Mouse (Mus musculus): ENCODE measurements around the gene Gm28038. TPM values are rescaled to one million over a fixed set of nuclear protein-coding genes. Genes with fewer than 3 reads are reported as not detected.

Gm28038 gene
- polyA plus RNA-seq, 1 experiment from 2014 or later: not detected

- Histone ChIP-seq H3K36me3 (ENCODE audit: control insufficient read depth, insufficient read depth, low read length) (peaks cover 20% of the 10 kb centered on the region), H3K9ac (ENCODE audit: low read length) (no peak overlapping the region), H3K27me3 (replicated peaks; ENCODE audit: control insufficient read depth, insufficient read depth, low read length) (no peaks in the 10 kb centered on the region), H3K4me2 (ENCODE audit: low read length) (no peak overlapping the region), H3K4me3 (ENCODE audit: low read depth, low read length) (no peak overlapping the region), H3K9me3 (ENCODE audit: control insufficient read depth, low read length) (no peaks in the 10 kb centered on the region), H3K4me1 (replicated peaks; ENCODE audit: control insufficient read depth, insufficient read depth, low read length) (peaks cover 29% of the 10 kb centered on the region), H3K27ac (ENCODE audit: low read depth) (peak overlapping the region; percentile 79; the same call in 1 of the 2 replicates)
- DNase-seq (ENCODE audit: low spot score) (no peak), ATAC-seq (replicated peaks; ENCODE audit: low FRiP score, low TSS enrichment, low read depth) (no peak)
- 91% methylated on average over 2 of the region's 2 CpGs for WGBS
Observed at GRCm38 (mm10) chr2:30267466-30267865, 13.4 kb upstream of the Gm28038 start.

GRCm38 (mm10) chr2:30268371-30268770 is 12.5 kb upstream of the Gm28038 start:
- no peak for ATAC-seq (replicated peaks; ENCODE audit: low FRiP score, low TSS enrichment, low read depth)
- peaks cover 13% of the 10 kb centered on the region for H3K36me3 ChIP-seq (ENCODE audit: control insufficient read depth, insufficient read depth, low read length)
- no peak overlapping the region for H3K4me3 ChIP-seq (ENCODE audit: low read depth, low read length)
- H3K27ac ChIP-seq (ENCODE audit: low read depth): no peak overlapping the region
- no peaks in the 10 kb centered on the region for H3K27me3 ChIP-seq (replicated peaks; ENCODE audit: control insufficient read depth, insufficient read depth, low read length)
- no peaks in the 10 kb centered on the region for H3K9me3 ChIP-seq (ENCODE audit: control insufficient read depth, low read length)
- no peak overlapping the region for H3K9ac ChIP-seq (ENCODE audit: low read length)
- peaks cover 29% of the 10 kb centered on the region for H3K4me1 ChIP-seq (replicated peaks; ENCODE audit: control insufficient read depth, insufficient read depth, low read length)
- no peak for DNase-seq (ENCODE audit: low spot score)
- 59% methylated on average over 4 of the region's 4 CpGs for WGBS
- no peak overlapping the region for H3K4me2 ChIP-seq (ENCODE audit: low read length)

- ATAC-seq (replicated peaks; ENCODE audit: low FRiP score, low TSS enrichment, low read depth) (no peak), DNase-seq (ENCODE audit: low spot score) (no peak)
- H3K4me1 ChIP-seq (replicated peaks; ENCODE audit: control insufficient read depth, insufficient read depth, low read length): peaks cover 29% of the 10 kb centered on the region
- no peak overlapping the region for H3K4me3 ChIP-seq (ENCODE audit: low read depth, low read length)
- WGBS: 87% methylated on average over 17 of the region's 17 CpGs
- H3K36me3 ChIP-seq (ENCODE audit: control insufficient read depth, insufficient read depth, low read length): peaks cover 3% of the 10 kb centered on the region
- H3K4me2 ChIP-seq (ENCODE audit: low read length): no peak overlapping the region
- no peaks in the 10 kb centered on the region for H3K9me3 ChIP-seq (ENCODE audit: control insufficient read depth, low read length)
- H3K27me3 ChIP-seq (replicated peaks; ENCODE audit: control insufficient read depth, insufficient read depth, low read length): no peaks in the 10 kb centered on the region
- H3K9ac ChIP-seq (ENCODE audit: low read length): no peak overlapping the region
- peak overlapping the region; percentile 54 for H3K27ac ChIP-seq (ENCODE audit: low read depth)
Observed at GRCm38 (mm10) chr2:30269241-30269990, 11.4 kb upstream of the Gm28038 start.

GRCm38 (mm10) chr2:30270134-30270533 is 10.7 kb upstream of the Gm28038 start:
- Histone ChIP-seq H3K36me3 (ENCODE audit: control insufficient read depth, insufficient read depth, low read length) (no peaks in the 10 kb centered on the region), H3K9ac (ENCODE audit: low read length) (no peak overlapping the region), H3K4me2 (ENCODE audit: low read length) (no peak overlapping the region), H3K27ac (ENCODE audit: low read depth) (peak overlapping the region; percentile 54; the same call in 1 of the 2 replicates), H3K4me3 (ENCODE audit: low read depth, low read length) (no peak overlapping the region), H3K9me3 (ENCODE audit: control insufficient read depth, low read length) (no peaks in the 10 kb centered on the region), H3K27me3 (replicated peaks; ENCODE audit: control insufficient read depth, insufficient read depth, low read length) (no peaks in the 10 kb centered on the region), H3K4me1 (replicated peaks; ENCODE audit: control insufficient read depth, insufficient read depth, low read length) (peaks cover 22% of the 10 kb centered on the region)
- DNase-seq (ENCODE audit: low spot score) (peak; percentile 69), ATAC-seq (replicated peaks; ENCODE audit: low FRiP score, low TSS enrichment, low read depth) (peak; percentile 91)
- WGBS: 10% methylated on average over 1 of the region's 1 CpGs

GRCm38 (mm10) chr2:30281651-30282050 is 808 bp downstream of the Gm28038 start:
- WGBS: 74% methylated on average over 3 of the region's 3 CpGs
- no peak overlapping the region for H3K9ac ChIP-seq (ENCODE audit: low read length)
- no peak overlapping the region for H3K4me3 ChIP-seq (ENCODE audit: low read depth, low read length)
- no peaks in the 10 kb centered on the region for H3K36me3 ChIP-seq (ENCODE audit: control insufficient read depth, insufficient read depth, low read length)
- H3K4me2 ChIP-seq (ENCODE audit: low read length): no peak overlapping the region
- no peaks in the 10 kb centered on the region for H3K27me3 ChIP-seq (replicated peaks; ENCODE audit: control insufficient read depth, insufficient read depth, low read length)
- H3K9me3 ChIP-seq (ENCODE audit: control insufficient read depth, low read length): no peaks in the 10 kb centered on the region
- ATAC-seq (replicated peaks; ENCODE audit: low FRiP score, low TSS enrichment, low read depth) (no peak), DNase-seq (ENCODE audit: low spot score) (no peak)
- H3K4me1 ChIP-seq (replicated peaks; ENCODE audit: control insufficient read depth, insufficient read depth, low read length): peaks cover 10% of the 10 kb centered on the region
- H3K27ac ChIP-seq (ENCODE audit: low read depth): no peak overlapping the region

GRCm38 (mm10) chr2:30283193-30283592 is 2.4 kb downstream of the Gm28038 start:
- no peak for DNase-seq (ENCODE audit: low spot score)
- H3K9me3 ChIP-seq (ENCODE audit: control insufficient read depth, low read length): no peaks in the 10 kb centered on the region
- 92% methylated on average over 2 of the region's 2 CpGs for WGBS
- no peak overlapping the region for H3K9ac ChIP-seq (ENCODE audit: low read length)
- no peak overlapping the region for H3K4me2 ChIP-seq (ENCODE audit: low read length)
- no peaks in the 10 kb centered on the region for H3K27me3 ChIP-seq (replicated peaks; ENCODE audit: control insufficient read depth, insufficient read depth, low read length)
- H3K4me3 ChIP-seq (ENCODE audit: low read depth, low read length): no peak overlapping the region
- H3K27ac ChIP-seq (ENCODE audit: low read depth): no peak overlapping the region
- ATAC-seq (replicated peaks; ENCODE audit: low FRiP score, low TSS enrichment, low read depth): no peak
- no peaks in the 10 kb centered on the region for H3K36me3 ChIP-seq (ENCODE audit: control insufficient read depth, insufficient read depth, low read length)
- peaks cover 22% of the 10 kb centered on the region for H3K4me1 ChIP-seq (replicated peaks; ENCODE audit: control insufficient read depth, insufficient read depth, low read length)

- 91% methylated on average over 5 of the region's 5 CpGs for WGBS
- Histone ChIP-seq H3K4me3 (ENCODE audit: low read depth, low read length) (peak overlapping the region; percentile 100), H3K4me2 (ENCODE audit: low read length) (peak overlapping the region; percentile 92), H3K4me1 (replicated peaks; ENCODE audit: control insufficient read depth, insufficient read depth, low read length) (peaks cover 22% of the 10 kb centered on the region), H3K9me3 (ENCODE audit: control insufficient read depth, low read length) (no peaks in the 10 kb centered on the region), H3K9ac (ENCODE audit: low read length) (no peak overlapping the region), H3K27me3 (replicated peaks; ENCODE audit: control insufficient read depth, insufficient read depth, low read length) (no peaks in the 10 kb centered on the region), H3K27ac (ENCODE audit: low read depth) (no peak overlapping the region), H3K36me3 (ENCODE audit: control insufficient read depth, insufficient read depth, low read length) (no peaks in the 10 kb centered on the region)
- ATAC-seq (replicated peaks; ENCODE audit: low FRiP score, low TSS enrichment, low read depth) (no peak), DNase-seq (ENCODE audit: low spot score) (no peak)
Observed at GRCm38 (mm10) chr2:30285004-30285403, 4.2 kb downstream of the Gm28038 start.

- WGBS: 12% methylated on average over 38 of the region's 38 CpGs
- Histone ChIP-seq H3K27ac (ENCODE audit: low read depth) (no peak overlapping the region), H3K4me2 (ENCODE audit: low read length) (peak overlapping the region; percentile 92), H3K4me1 (replicated peaks; ENCODE audit: control insufficient read depth, insufficient read depth, low read length) (peaks cover 22% of the 10 kb centered on the region), H3K9ac (ENCODE audit: low read length) (peak overlapping the region; percentile 69), H3K36me3 (ENCODE audit: control insufficient read depth, insufficient read depth, low read length) (peaks cover 4% of the 10 kb centered on the region; the same call in 1 of the 2 replicates), H3K9me3 (ENCODE audit: control insufficient read depth, low read length) (no peaks in the 10 kb centered on the region), H3K4me3 (ENCODE audit: low read depth, low read length) (peak overlapping the region; percentile 100), H3K27me3 (replicated peaks; ENCODE audit: control insufficient read depth, insufficient read depth, low read length) (no peaks in the 10 kb centered on the region)
- ATAC-seq (replicated peaks; ENCODE audit: low FRiP score, low TSS enrichment, low read depth) (peak; percentile 61), DNase-seq (ENCODE audit: low spot score) (no peak)
Observed at GRCm38 (mm10) chr2:30285416-30286181, 4.8 kb downstream of the Gm28038 start.

Data from intestine, embryonic 14.5 days (tissue).